Mouse (Mus musculus) heart, embryonic 13.5 days (tissue): ENCODE measurements at regions not wholly inside any gene's neighbourhood (a gene's known extent, or its start where the extent isn't known, plus 50 kb on each side); places are given as distances from the start of the nearest gene placed in this dataset.

Source experiments
- ATAC-seq: fragments of 200-750 bp; cut with Nextera tagmentation; 2 replicates; pipeline ENCODE4 v1.8.0; 2017; ENCODE audit warnings: moderate TSS enrichment; ENCODE audit not compliant: insufficient number of reproducible peaks, low FRiP score, low TSS enrichment; ENCODE audit errors: extremely low read depth
- H3K27ac ChIP-seq: fragments of 300-500 bp; sonication (generic); replicated peaks from 2 replicates; pipeline ENCODE4 v1.5.1; 2015; ENCODE audit warnings: moderate library complexity, mild to moderate bottlenecking, inconsistent platforms
- H3K27me3 ChIP-seq: fragments of 300-500 bp; sonication (generic); replicated peaks from 2 replicates; pipeline ENCODE4 v1.6.1; 2015; ENCODE audit warnings: mild to moderate bottlenecking, inconsistent platforms
- H3K36me3 ChIP-seq: fragments of 300-500 bp; sonication (generic); 2 replicates; pipeline ENCODE4 v1.6.1; 2015; ENCODE audit warnings: mild to moderate bottlenecking, inconsistent platforms
- H3K4me1 ChIP-seq: fragments of 300-500 bp; sonication (generic); 2 replicates; pipeline ENCODE4 v1.6.1; 2015; ENCODE audit warnings: inconsistent platforms
- H3K4me2 ChIP-seq: fragments of 300-500 bp; sonication (generic); 2 replicates; pipeline ENCODE4 v1.6.1; 2015; ENCODE audit warnings: inconsistent platforms, mild to moderate bottlenecking, moderate library complexity
- H3K4me3 ChIP-seq: fragments of 300-500 bp; sonication (generic); 2 replicates; pipeline ENCODE4 v1.5.1; 2015; ENCODE audit warnings: moderate library complexity, mild to moderate bottlenecking, inconsistent platforms
- H3K9ac ChIP-seq: fragments of 300-500 bp; sonication (generic); 2 replicates; pipeline ENCODE4 v1.6.1; 2015; ENCODE audit warnings: inconsistent platforms, mild to moderate bottlenecking, moderate library complexity
- H3K9me3 ChIP-seq: fragments of 300-500 bp; sonication (generic); 2 replicates; pipeline ENCODE4 v1.6.1; 2016; ENCODE audit warnings: inconsistent platforms
- WGBS: fragments of 180-500 bp; shearing (Covaris S2); methylation state at CpG from one replicate; pipeline ENCODE4 v1.1.7; 2015; ENCODE audit warnings: mixed read lengths; 5-methylcytosine and 5-hydroxymethylcytosine counted together

DNA sequence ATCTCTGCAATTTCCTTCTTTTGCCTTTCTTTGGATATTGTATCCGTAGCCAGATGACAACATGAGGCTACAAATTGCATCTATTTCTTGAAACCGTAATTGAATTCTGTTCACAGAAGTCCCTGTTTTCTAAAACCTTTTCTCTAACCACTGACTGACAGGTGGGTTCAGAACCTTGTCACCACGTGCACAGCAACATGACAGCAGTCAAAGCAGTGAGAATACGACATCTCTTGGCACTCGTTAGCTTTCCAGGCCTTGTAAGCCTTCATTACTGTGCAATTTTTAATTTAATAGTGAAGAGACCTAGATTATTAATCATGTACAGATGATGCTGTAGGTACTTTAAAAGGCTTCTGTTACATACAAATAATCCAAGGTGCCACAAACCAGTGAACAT is 297.3 kb upstream of the Cxadr start:
- 67% methylated on average over 5 of the region's 5 CpGs for WGBS
- H3K4me3 ChIP-seq, result no peak overlapping the region
- H3K27ac ChIP-seq, result no peak overlapping the region
- H3K4me1 ChIP-seq, result no peaks in the 10 kb centered on the region
- H3K9me3 ChIP-seq, result no peaks in the 10 kb centered on the region
- H3K9ac ChIP-seq, result no peak overlapping the region
- no peak for ATAC-seq
- H3K4me2 ChIP-seq, result no peak overlapping the region
- no peaks in the 10 kb centered on the region for H3K27me3 ChIP-seq
- H3K36me3 ChIP-seq, result no peaks in the 10 kb centered on the region

DNA sequence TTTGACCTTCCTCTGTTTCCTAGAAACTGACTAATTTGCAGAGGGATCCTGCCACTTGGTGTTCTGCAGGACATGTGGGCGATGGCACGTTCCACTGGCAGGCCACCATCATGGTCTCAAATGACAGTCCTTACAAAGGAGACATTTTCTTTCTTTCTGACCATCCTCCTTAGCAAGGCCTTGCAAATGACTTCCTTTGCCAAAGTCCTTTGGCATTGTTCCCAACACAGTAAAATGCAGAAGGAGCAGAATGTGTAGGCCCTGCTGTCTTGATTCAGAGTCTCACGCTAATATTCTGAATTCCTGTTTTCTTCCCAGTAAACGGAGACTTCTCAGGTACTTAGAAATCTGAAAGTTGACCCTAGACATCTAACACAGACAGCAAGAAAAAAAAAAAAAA is 308.3 kb upstream of the Cxadr start:
- Histone ChIP-seq H3K27me3 (no peaks in the 10 kb centered on the region), H3K36me3 (no peaks in the 10 kb centered on the region), H3K9ac (no peak overlapping the region), H3K4me3 (no peak overlapping the region), H3K27ac (no peak overlapping the region), H3K4me2 (no peak overlapping the region), H3K9me3 (peaks cover 5% of the 10 kb centered on the region; the same call in 1 of the 2 replicates), H3K4me1 (no peaks in the 10 kb centered on the region)
- ATAC-seq, result no peak
- WGBS, result 67% methylated on average over 4 of the region's 4 CpGs

DNA sequence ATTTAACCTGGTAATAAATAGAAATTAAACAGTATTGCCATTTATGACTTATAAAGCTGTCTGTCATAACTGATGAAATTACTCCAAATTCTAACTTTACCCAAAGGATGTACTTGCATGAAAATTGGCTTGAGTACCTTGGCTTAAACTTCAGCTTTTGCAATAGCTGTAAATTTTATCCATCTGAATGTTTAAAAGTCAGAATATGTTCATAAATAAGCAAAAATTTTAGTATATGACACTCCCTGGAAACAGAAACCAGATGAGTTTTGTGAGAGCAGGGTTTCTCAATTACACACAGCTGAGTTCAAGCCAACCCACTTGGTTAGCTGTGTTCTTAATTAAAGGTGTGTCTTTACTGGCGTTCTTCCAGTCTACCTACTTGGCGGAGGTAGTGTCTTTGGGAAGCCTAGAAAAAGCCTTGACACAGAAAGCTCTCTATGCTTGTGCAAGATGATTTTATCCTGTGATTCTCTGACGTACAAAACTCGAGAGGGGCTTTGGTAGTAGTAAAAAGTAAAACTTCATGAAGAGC is 311.4 kb upstream of the Cxadr start:
- H3K9ac ChIP-seq, result no peak overlapping the region
- no peaks in the 10 kb centered on the region for H3K27me3 ChIP-seq
- peaks cover 5% of the 10 kb centered on the region; the same call in 1 of the 2 replicates for H3K9me3 ChIP-seq
- H3K36me3 ChIP-seq, result no peaks in the 10 kb centered on the region
- no peak overlapping the region for H3K4me3 ChIP-seq
- no peak for ATAC-seq
- no peak overlapping the region for H3K4me2 ChIP-seq
- WGBS, result 73% methylated on average over 4 of the region's 4 CpGs
- no peaks in the 10 kb centered on the region for H3K4me1 ChIP-seq
- no peak overlapping the region for H3K27ac ChIP-seq

DNA sequence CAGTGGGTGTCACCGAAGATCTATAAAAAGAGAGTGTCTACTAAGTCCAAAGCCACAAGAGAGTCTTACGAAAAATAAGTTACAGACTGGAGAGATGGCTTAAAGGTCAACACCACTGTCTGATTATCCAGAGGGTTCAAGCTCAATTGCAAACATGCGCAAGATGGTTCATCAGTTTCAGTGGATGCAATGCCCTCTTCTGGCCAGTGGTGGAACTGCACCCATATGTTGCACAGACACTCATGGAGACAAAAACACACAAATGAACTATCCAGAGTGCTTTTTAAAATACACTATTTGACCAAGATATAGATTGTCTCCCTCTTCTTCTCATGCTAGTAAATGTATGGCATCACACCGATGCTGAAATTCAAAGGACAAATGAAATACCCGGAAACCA is 312.1 kb upstream of the Cxadr start:
- Histone ChIP-seq H3K9me3 (peaks cover 5% of the 10 kb centered on the region; the same call in 1 of the 2 replicates), H3K27me3 (no peaks in the 10 kb centered on the region), H3K9ac (no peak overlapping the region), H3K4me2 (no peak overlapping the region), H3K4me3 (no peak overlapping the region), H3K27ac (no peak overlapping the region), H3K4me1 (no peaks in the 10 kb centered on the region), H3K36me3 (no peaks in the 10 kb centered on the region)
- WGBS, result 89% methylated on average over 5 of the region's 5 CpGs
- no peak for ATAC-seq

DNA sequence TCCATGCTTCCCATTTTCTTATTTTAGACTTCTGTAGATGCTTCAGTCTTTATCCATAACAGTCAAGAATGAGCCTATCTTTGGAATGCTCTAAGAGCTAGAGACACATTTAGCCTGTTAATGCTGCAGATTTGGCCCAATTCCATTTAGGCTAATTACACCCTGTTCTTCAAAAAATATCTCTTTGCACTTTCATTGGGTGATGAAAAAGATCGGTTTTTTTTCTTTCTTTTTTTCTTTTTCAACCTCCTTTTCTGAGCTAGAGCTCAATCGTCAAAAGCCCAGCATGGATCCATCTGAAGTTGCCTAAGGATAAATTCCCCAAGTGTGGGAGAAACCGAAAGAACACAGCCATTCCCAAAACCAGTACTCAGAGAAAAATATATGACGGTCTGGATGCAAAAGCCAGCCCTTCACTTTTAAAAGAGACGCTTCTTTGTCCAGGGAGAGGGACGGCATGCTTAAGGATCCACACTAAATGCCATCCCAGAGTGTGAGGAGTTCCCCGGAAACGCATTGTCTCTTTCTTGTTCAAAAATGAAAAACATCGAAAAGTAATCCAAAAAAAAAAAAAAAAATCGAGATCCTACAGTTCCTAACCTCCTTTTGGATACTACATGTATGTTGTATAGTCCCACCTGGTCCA is 314.3 kb upstream of the Cxadr start:
- Histone ChIP-seq H3K4me1 (no peaks in the 10 kb centered on the region), H3K9me3 (peaks cover 5% of the 10 kb centered on the region; the same call in 1 of the 2 replicates), H3K27me3 (no peaks in the 10 kb centered on the region), H3K4me3 (no peak overlapping the region), H3K4me2 (no peak overlapping the region), H3K36me3 (no peaks in the 10 kb centered on the region), H3K9ac (no peak overlapping the region), H3K27ac (no peak overlapping the region)
- 67% methylated on average over 10 of the region's 10 CpGs for WGBS
- no peak for ATAC-seq

DNA sequence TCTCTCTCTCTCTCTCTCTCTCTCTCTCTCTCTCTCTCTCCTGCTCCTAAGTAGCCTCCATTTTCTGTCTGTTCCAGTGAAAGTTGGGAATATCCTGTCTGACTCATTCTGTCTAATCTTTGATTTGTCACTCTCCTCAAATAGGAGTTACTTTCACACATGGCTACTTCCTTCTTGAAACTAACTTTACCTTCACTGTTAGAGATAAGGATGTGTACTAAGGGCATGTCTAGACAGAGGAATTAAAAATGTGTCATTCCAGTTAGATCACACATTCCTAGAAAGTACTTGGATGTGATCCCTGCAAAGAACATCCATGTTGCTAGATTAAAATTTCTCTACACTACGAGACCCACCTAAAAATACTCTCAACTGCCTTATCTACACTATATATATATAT is 346.9 kb upstream of the Gm11146 start:
- WGBS, result 35% methylated on average over 1 of the region's 1 CpGs
- Histone ChIP-seq H3K9me3 (peaks cover 6% of the 10 kb centered on the region), H3K4me3 (no peak overlapping the region), H3K9ac (no peak overlapping the region), H3K27ac (no peak overlapping the region), H3K27me3 (no peaks in the 10 kb centered on the region), H3K4me1 (no peaks in the 10 kb centered on the region), H3K36me3 (no peaks in the 10 kb centered on the region), H3K4me2 (no peak overlapping the region)
- ATAC-seq, result no peak

DNA sequence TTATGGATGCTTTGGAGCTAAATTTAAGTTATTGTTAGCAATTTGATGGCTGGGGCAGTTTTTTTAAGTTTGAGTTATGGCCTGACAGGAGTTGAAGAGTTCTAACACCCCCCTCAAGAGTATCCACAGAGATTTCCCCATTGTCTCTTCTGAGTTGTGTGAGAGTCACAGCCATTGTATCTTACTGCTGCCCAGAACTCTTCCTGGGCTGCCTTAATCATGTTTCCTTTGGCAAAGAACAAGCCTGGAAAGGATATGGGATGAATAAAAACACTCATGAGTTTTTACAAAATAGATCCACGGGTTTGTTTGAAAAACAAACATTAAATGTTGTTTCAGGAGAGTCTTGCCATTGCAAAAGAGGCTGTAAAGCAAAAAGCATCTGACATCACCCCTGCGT is 343.5 kb upstream of the Gm11146 start:
- Histone ChIP-seq H3K27me3 (no peaks in the 10 kb centered on the region), H3K36me3 (no peaks in the 10 kb centered on the region), H3K9me3 (peaks cover 2% of the 10 kb centered on the region; the same call in 1 of the 2 replicates), H3K4me3 (no peak overlapping the region), H3K27ac (0 out of 2 replicates have a peak overlapping the region, but pooled peaks have one; percentile 39), H3K4me2 (no peak overlapping the region), H3K4me1 (no peaks in the 10 kb centered on the region), H3K9ac (no peak overlapping the region)
- 42% methylated on average over 2 of the region's 2 CpGs for WGBS
- ATAC-seq, result no peak

DNA sequence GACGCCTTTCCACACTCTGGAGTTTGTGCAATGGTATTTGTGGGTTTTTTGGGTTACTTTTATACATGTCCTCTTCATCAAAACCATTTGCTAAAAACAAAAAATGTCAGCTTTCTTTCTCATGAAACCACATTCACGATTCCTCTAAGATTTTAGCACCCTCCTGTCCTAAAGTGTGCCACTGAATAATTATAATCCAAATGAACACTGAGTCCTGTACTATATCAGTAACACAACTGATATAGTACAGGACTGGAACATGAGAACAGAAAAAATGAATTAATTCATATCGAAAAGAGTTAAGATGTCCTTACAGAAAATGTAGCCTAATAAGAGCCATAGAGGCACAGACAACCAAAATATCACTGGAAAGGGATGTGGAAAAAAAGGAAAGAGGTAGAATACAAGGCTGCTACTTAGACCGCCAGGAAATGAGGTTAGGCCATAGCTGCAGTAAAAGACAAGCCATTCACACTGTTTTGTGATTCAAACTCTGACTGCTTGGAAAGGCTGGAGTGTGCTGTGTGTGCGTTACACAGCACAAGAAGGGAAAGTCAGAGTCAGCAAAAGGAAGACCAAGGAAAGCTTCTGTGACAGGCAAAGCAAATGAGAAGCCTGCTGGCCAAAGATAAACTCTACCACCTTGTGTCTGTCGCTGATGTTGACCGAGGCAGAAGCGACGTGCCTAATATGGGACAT is 329.3 kb upstream of the Gm11146 start:
- Histone ChIP-seq H3K4me1 (no peaks in the 10 kb centered on the region), H3K4me3 (no peak overlapping the region), H3K27me3 (no peaks in the 10 kb centered on the region), H3K4me2 (no peak overlapping the region), H3K9ac (no peak overlapping the region), H3K36me3 (no peaks in the 10 kb centered on the region), H3K27ac (no peak overlapping the region), H3K9me3 (no peaks in the 10 kb centered on the region)
- no peak for ATAC-seq
- WGBS, result 72% methylated on average over 9 of the region's 9 CpGs

DNA sequence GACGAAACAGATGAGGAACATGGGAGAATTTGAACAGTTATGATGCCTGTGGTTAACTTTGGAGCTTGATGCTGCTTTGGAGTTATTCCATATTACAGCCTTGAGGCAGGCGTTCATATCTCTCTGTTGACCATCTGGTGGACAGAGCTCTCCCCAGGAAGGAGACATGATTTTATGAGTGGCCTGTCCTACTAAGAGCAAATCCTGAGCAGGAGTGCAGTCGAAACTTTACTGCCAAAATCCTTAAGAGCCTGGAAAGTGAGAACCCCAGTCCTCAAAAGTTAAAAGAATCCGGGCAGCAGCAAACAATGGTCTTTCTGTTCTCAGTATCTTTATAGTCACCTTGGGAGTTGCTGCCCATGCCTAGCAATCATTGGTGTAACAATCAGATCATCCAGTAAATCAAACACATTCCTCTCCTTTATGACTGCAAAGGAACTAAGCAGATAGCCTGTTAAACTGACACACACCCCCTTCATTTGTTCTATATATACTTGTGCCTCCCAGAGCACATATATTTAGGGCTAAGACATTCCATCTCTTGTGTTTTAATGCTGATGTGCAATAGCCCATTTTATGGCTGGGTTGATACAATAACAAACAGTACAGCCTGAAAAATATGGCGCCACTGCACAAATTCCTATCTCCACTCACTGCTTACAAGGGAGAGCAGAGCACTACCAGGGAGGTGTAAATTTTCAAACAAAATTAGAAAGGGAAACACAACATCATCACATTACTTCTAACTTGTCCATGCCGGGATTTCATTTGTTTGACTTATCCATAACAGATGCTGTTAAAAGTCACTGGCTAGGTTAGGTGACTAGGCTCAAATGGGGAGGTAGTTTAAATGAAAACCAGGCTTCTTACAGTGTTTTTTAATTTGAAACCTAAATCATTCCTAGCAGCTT is 312.5 kb upstream of the Gm11146 start:
- H3K9me3 ChIP-seq, result no peaks in the 10 kb centered on the region
- H3K27me3 ChIP-seq, result no peaks in the 10 kb centered on the region
- H3K27ac ChIP-seq, result no peak overlapping the region
- no peaks in the 10 kb centered on the region for H3K4me1 ChIP-seq
- 68% methylated on average over 6 of the region's 6 CpGs for WGBS
- no peak overlapping the region for H3K4me2 ChIP-seq
- ATAC-seq, result no peak
- H3K36me3 ChIP-seq, result no peaks in the 10 kb centered on the region
- H3K9ac ChIP-seq, result no peak overlapping the region
- H3K4me3 ChIP-seq, result no peak overlapping the region

DNA sequence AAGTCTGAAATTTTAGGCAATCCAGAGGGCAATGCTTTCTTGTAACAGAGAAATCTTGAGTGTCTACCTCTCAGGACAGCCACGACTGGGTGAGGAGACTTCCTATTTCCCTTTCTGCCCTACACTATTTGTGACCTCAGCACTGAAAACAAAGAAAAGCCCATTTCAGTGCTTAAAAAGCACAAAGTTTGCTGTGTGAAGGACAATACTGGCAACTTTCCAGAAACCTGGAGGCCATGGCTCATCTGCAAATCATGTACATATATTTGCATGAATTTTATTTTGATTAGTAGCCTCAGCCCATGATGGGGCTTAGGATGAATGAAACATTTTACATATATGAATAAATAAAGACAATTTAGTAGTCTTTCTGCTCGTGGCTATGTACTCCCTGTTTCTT is 292.4 kb upstream of the Gm11146 start:
- H3K36me3 ChIP-seq, result no peaks in the 10 kb centered on the region
- no peak overlapping the region for H3K4me3 ChIP-seq
- no peaks in the 10 kb centered on the region for H3K27me3 ChIP-seq
- no peak for ATAC-seq
- H3K4me1 ChIP-seq, result no peaks in the 10 kb centered on the region
- H3K4me2 ChIP-seq, result no peak overlapping the region
- H3K27ac ChIP-seq, result no peak overlapping the region
- 51% methylated on average over 2 of the region's 2 CpGs for WGBS
- H3K9me3 ChIP-seq, result no peaks in the 10 kb centered on the region
- no peak overlapping the region for H3K9ac ChIP-seq

DNA sequence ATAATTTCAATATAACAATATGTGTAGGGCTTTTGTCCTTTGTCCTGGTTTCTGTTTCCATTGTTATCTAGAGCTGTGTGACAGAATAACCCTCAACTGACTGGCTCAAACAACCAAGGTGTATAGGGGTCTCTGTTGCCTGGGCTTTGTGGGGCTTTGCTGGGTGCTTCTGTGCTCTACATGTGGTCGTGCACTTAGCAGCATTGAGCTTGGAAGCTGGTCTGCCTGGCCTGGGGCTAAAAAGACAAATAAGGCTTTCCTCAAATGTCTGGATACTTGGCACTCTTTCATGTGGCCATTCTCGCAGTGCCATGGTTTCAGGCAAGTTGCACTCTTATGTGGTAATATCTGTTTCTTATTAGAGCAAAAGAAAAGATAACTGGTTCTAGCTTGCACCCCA is 291.8 kb upstream of the Gm11146 start:
- Histone ChIP-seq H3K9me3 (no peaks in the 10 kb centered on the region), H3K27me3 (no peaks in the 10 kb centered on the region), H3K9ac (no peak overlapping the region), H3K36me3 (no peaks in the 10 kb centered on the region), H3K4me1 (no peaks in the 10 kb centered on the region), H3K4me2 (no peak overlapping the region), H3K4me3 (no peak overlapping the region), H3K27ac (no peak overlapping the region)
- no peak for ATAC-seq
- WGBS, result 70% methylated on average over 2 of the region's 2 CpGs
